27 mouse cellular contexts compared by ENCODE assay signal in genomic region chr15:97900991-97901390, GRCm38 (mm10). TPM values are rescaled to one million over a fixed set of nuclear protein-coding genes. Genes with fewer than 3 reads are reported as not detected.
DNase-seq lines count a peak whose midpoint lies in the region; ATAC-seq and TF ChIP-seq lines count a peak whose summit lies in the region.
"Had no signal": no experiment of that assay in that cellular context is flagged by ENCODE, and none has a peak within 500 bp of the region (broad histone marks: within the 10 kb centered on the region; RNA-seq: fewer than 3 reads in every experiment).

No protein-coding gene starts in this region.

- peak overlapping the region; percentile 69 for H3K27ac ChIP-seq in kidney, adult 2 months (ENCODE audit: insufficient read depth, low read depth, low read length)
- H3K27ac ChIP-seq in kidney, embryonic 15.5 days, result no peak overlapping the region
- peak overlapping the region; percentile 43; the same call in 1 of the 2 replicates for H3K27ac ChIP-seq in kidney, postnatal 0 days
- no peak overlapping the region for H3K27ac ChIP-seq in kidney, embryonic 16.5 days (ENCODE audit: low read length)
- peak overlapping the region; percentile 91 for H3K27ac ChIP-seq in small intestine, adult 2 months (ENCODE audit: insufficient read depth, low read depth, low read length)
- H3K27ac ChIP-seq: embryonic facial prominence, embryonic 13.5 days; embryonic facial prominence, embryonic 15.5 days; forebrain, embryonic 10.5 days; forebrain, embryonic 12.5 days had no signal

- no peak overlapping the region for H3K4me3 ChIP-seq in kidney, adult 2 months (ENCODE audit: insufficient read depth, low read depth, low read length)
- H3K4me3 ChIP-seq in kidney, embryonic 15.5 days (replicated peaks), result no peak overlapping the region
- no peak overlapping the region for H3K4me3 ChIP-seq in kidney, postnatal 0 days (replicated peaks; ENCODE audit: low read depth, low read length)
- no peak overlapping the region for H3K4me3 ChIP-seq in kidney, embryonic 16.5 days (ENCODE audit: low read length)
- H3K4me3 ChIP-seq in small intestine, adult 2 months (ENCODE audit: low read depth, low read length), result no peak overlapping the region
- H3K4me3 ChIP-seq: embryonic facial prominence, embryonic 13.5 days; embryonic facial prominence, embryonic 15.5 days; erythroblast, embryonic 14.5 days; forebrain, embryonic 10.5 days; forebrain, embryonic 12.5 days had no signal

- no peak for DNase-seq in kidney, adult 2 months
- no peak for DNase-seq in kidney, postnatal 0 days (ENCODE audit: low spot score)
- DNase-seq: adrenal gland, adult 2 months; adrenal gland, postnatal 10 days; adrenal gland, postnatal 25 days; B cell, adult 2 months; cerebellum, adult 11 months; cerebellum, adult 18-20 months; cerebellum, adult 8-10 months; cerebellum, adult 9-11 months; cerebellum, postnatal 14 days; cerebellum, postnatal 36 days; embryo, embryonic 11 days had no signal

- H3K9me3 ChIP-seq in kidney, embryonic 15.5 days (replicated peaks), result no peaks in the 10 kb centered on the region
- H3K9me3 ChIP-seq in kidney, postnatal 0 days (replicated peaks; ENCODE audit: low read length), result no peaks in the 10 kb centered on the region
- H3K9me3 ChIP-seq in kidney, embryonic 16.5 days (ENCODE audit: low read length), result no peaks in the 10 kb centered on the region
- H3K9me3 ChIP-seq: embryonic facial prominence, embryonic 13.5 days; embryonic facial prominence, embryonic 15.5 days; forebrain, embryonic 10.5 days; forebrain, embryonic 12.5 days; G1E had no signal

- WGBS in kidney, adult 2 months, result 56% methylated on average over 9 of the region's 9 CpGs
- WGBS in kidney, embryonic 15.5 days, result 75% methylated on average over 9 of the region's 9 CpGs
- 76% methylated on average over 9 of the region's 9 CpGs for WGBS in kidney, postnatal 0 days
- 78% methylated on average over 9 of the region's 9 CpGs for WGBS in kidney, embryonic 16.5 days
- 35% methylated on average over 9 of the region's 9 CpGs for WGBS in small intestine, adult 2 months

- no peak for ATAC-seq in kidney, embryonic 15.5 days (replicated peaks; ENCODE audit: low FRiP score)
- no peak for ATAC-seq in kidney, postnatal 0 days (replicated peaks; ENCODE audit: low FRiP score, low read depth)
- ATAC-seq in kidney, embryonic 16.5 days (ENCODE audit: low FRiP score, low TSS enrichment), result no peak
- ATAC-seq: activated CD4-positive, CD25-positive, alpha-beta regulatory T cell, adult 4 months; CD4-positive, CD25-positive, alpha-beta regulatory T cell, adult 4 months; forebrain, embryonic 14.5 days; forebrain, embryonic 16.5 days; Patski had no signal

- H3K4me1 ChIP-seq in kidney, adult 2 months (ENCODE audit: control insufficient read depth, insufficient read depth, low read length), result peaks cover 62% of the 10 kb centered on the region
- H3K4me1 ChIP-seq in kidney, embryonic 15.5 days, result peaks cover 48% of the 10 kb centered on the region
- H3K4me1 ChIP-seq in kidney, postnatal 0 days (replicated peaks; ENCODE audit: insufficient read depth, low read length), result peaks cover 12% of the 10 kb centered on the region; the same call in 1 of the 2 replicates
- peaks cover 22% of the 10 kb centered on the region for H3K4me1 ChIP-seq in kidney, embryonic 16.5 days (ENCODE audit: insufficient read depth, low read length)
- H3K4me1 ChIP-seq in small intestine, adult 2 months (ENCODE audit: control insufficient read depth, insufficient read depth, insufficient read length, low read length), result peaks cover 49% of the 10 kb centered on the region

- TF ChIP-seq POLR2A in kidney, adult 2 months (IDR thresholded peaks at IDR 0.05; ENCODE audit: low read depth, low read length), result no peak
- TF ChIP-seq POLR2A in small intestine, adult 2 months (IDR thresholded peaks at IDR 0.05; ENCODE audit: low read depth, low read length), result no peak

- no peaks in the 10 kb centered on the region for H3K36me3 ChIP-seq in kidney, adult 2 months (ENCODE audit: control insufficient read depth, insufficient read depth, low read length)
- H3K36me3 ChIP-seq in kidney, embryonic 15.5 days, result no peaks in the 10 kb centered on the region
- H3K36me3 ChIP-seq in kidney, postnatal 0 days (ENCODE audit: insufficient read depth, low read length), result no peaks in the 10 kb centered on the region
- H3K36me3 ChIP-seq in kidney, embryonic 16.5 days (ENCODE audit: insufficient read depth, low read length), result no peaks in the 10 kb centered on the region
- peaks cover 10% of the 10 kb centered on the region for H3K36me3 ChIP-seq in small intestine, adult 2 months (ENCODE audit: control insufficient read depth, insufficient read depth, low read length)
- H3K36me3 ChIP-seq: embryonic facial prominence, embryonic 13.5 days; embryonic facial prominence, embryonic 15.5 days; forebrain, embryonic 10.5 days; forebrain, embryonic 12.5 days; G1E had no signal

- H3K27me3 ChIP-seq in kidney, adult 2 months (replicated peaks; ENCODE audit: control insufficient read depth, insufficient read depth, low read length), result no peaks in the 10 kb centered on the region
- H3K27me3 ChIP-seq in kidney, embryonic 15.5 days, result 0 out of 2 replicates have a peak, but pooled peaks cover 3% of the 10 kb centered on the region
- H3K27me3 ChIP-seq in kidney, postnatal 0 days (ENCODE audit: insufficient read depth, low read length), result no peaks in the 10 kb centered on the region
- H3K27me3 ChIP-seq in kidney, embryonic 16.5 days (ENCODE audit: insufficient read depth, low read length), result no peaks in the 10 kb centered on the region; the same call in 1 of the 2 replicates
- no peaks in the 10 kb centered on the region for H3K27me3 ChIP-seq in small intestine, adult 2 months (ENCODE audit: control insufficient read depth, insufficient read depth, low read length)
- H3K27me3 ChIP-seq: Patski had no signal

- H3K9ac ChIP-seq in kidney, embryonic 15.5 days, result no peak overlapping the region
- no peak overlapping the region for H3K9ac ChIP-seq in kidney, postnatal 0 days (ENCODE audit: low read depth, low read length)
- H3K9ac ChIP-seq in kidney, embryonic 16.5 days (replicated peaks; ENCODE audit: low read length), result no peak overlapping the region
- H3K9ac ChIP-seq: embryonic facial prominence, embryonic 13.5 days; embryonic facial prominence, embryonic 15.5 days; forebrain, embryonic 12.5 days had no signal

- TF ChIP-seq CTCF in kidney, adult 2 months (conservative IDR thresholded peaks at IDR 0.05; ENCODE audit: insufficient read depth, insufficient read length, low read depth, low read length), result no peak
- TF ChIP-seq CTCF in kidney, postnatal 0 days (IDR thresholded peaks at IDR 0.05; ENCODE audit: low read depth), result no peak
- TF ChIP-seq CTCF in small intestine, adult 2 months (IDR thresholded peaks at IDR 0.05; ENCODE audit: extremely low read depth, insufficient read length, insufficient replicate concordance, low read depth, low read length), result no peak

- H3K4me2 ChIP-seq in kidney, embryonic 15.5 days, result no peak overlapping the region
- no peak overlapping the region for H3K4me2 ChIP-seq in kidney, postnatal 0 days (ENCODE audit: low read length)
- H3K4me2 ChIP-seq in kidney, embryonic 16.5 days (replicated peaks; ENCODE audit: low read depth, low read length), result no peak overlapping the region
- H3K4me2 ChIP-seq: embryonic facial prominence, embryonic 13.5 days; embryonic facial prominence, embryonic 15.5 days; forebrain, embryonic 12.5 days had no signal

RNA-seq across cellular contexts. Expression of gene Vdr, which starts 9.4 kb away (rescaled TPM):
- 96.6 and 114 TPM in 2 replicates for polyA plus RNA-seq in kidney, adult 2 months (2012; rRNA removed)
- polyA plus RNA-seq in kidney, embryonic 15.5 days (2015; fragmentation: Nextera tagmentation; extraction: Ambion mirVana), result 6.5 and 7.2 TPM in 2 replicates
- polyA plus RNA-seq in kidney, postnatal 0 days (2015; fragmentation: Nextera tagmentation; extraction: Ambion mirVana), result 20.6 and 22.5 TPM in 2 replicates
- 9.6 and 10.5 TPM in 2 replicates for polyA plus RNA-seq in kidney, embryonic 16.5 days (2015; fragmentation: Nextera tagmentation; extraction: Ambion mirVana)
- polyA plus RNA-seq in small intestine, adult 2 months (2012; rRNA removed), result 100 and 151 TPM in 2 replicates
- polyA plus RNA-seq: erythroblast, embryonic 14.5 days; forebrain, embryonic 16.5 days had no signal

RNA-seq across cellular contexts. Expression of gene Hdac7, which starts 56.7 kb away (rescaled TPM):
- 41.6 and 45.4 TPM in 2 replicates for polyA plus RNA-seq in kidney, adult 2 months (2012; rRNA removed)
- 29.9 and 35.2 TPM in 2 replicates for polyA plus RNA-seq in kidney, embryonic 15.5 days (2015; fragmentation: Nextera tagmentation; extraction: Ambion mirVana)
- 24.5 and 24.7 TPM in 2 replicates for polyA plus RNA-seq in kidney, postnatal 0 days (2015; fragmentation: Nextera tagmentation; extraction: Ambion mirVana)
- polyA plus RNA-seq in kidney, embryonic 16.5 days (2015; fragmentation: Nextera tagmentation; extraction: Ambion mirVana), result 37.3 and 40.0 TPM in 2 replicates
- 21.3 and 29.9 TPM in 2 replicates for polyA plus RNA-seq in small intestine, adult 2 months (2012; rRNA removed)

Comparison
In these comparisons a context has a peak if more than half of its experiments do, and no peak if none do; other contexts are left out.
1. H3K27ac ChIP-seq: peak in kidney, adult 2 months (single experiment), kidney, postnatal 0 days (single experiment) and small intestine, adult 2 months (single experiment); none in kidney, embryonic 15.5 days (single experiment) and kidney, embryonic 16.5 days (single experiment).